Comparison of ENCODE assay signal across 27 mouse cellular contexts in the genomic region with DNA sequence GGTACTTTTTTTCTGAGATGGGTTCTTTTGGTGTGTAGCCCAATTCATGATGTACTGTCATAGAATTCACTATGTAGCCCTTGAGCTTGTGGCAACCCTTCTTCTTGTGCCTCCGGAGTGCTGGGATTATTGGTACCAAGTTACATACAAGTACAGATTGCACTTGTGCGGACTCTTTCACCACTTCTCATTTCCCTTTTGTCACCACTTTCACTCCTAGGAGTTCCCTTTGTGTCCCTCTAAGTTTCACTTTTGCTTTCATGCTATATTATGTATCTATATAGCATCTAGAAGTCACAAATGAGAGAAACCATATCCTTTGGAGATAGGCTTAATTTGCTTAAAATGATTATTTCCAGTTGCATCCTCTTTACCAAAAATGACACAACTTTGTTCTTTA. TPM values are rescaled to one million over a fixed set of nuclear protein-coding genes. Genes with fewer than 3 reads are reported as not detected.
"Had no signal": no experiment of that assay in that cellular context is flagged by ENCODE, and none has a peak within 500 bp of the region (broad histone marks: within the 10 kb centered on the region; RNA-seq: fewer than 3 reads in every experiment).

No protein-coding gene starts in this region.

- ATAC-seq: liver, postnatal 0 days; lung, postnatal 0 days; midbrain, embryonic 13.5 days; midbrain, embryonic 16.5 days had no signal

- H3K9me3 ChIP-seq: lung, embryonic 15.5 days; megakaryocyte, embryonic 14.5 days; midbrain, embryonic 13.5 days; neural tube, embryonic 13.5 days; neural tube, embryonic 15.5 days; stomach, embryonic 15.5 days had no signal

- H3K4me2 ChIP-seq: lung, embryonic 15.5 days; midbrain, embryonic 11.5 days; midbrain, embryonic 13.5 days; neural tube, embryonic 13.5 days; neural tube, embryonic 15.5 days; stomach, embryonic 15.5 days had no signal

- H3K36me3 ChIP-seq: lung, embryonic 15.5 days; midbrain, embryonic 13.5 days; neural tube, embryonic 13.5 days; neural tube, embryonic 15.5 days; stomach, embryonic 15.5 days had no signal

- H3K4me3 ChIP-seq: lung, embryonic 15.5 days; megakaryocyte, embryonic 14.5 days; midbrain, embryonic 13.5 days; myocyte; neural tube, embryonic 13.5 days; neural tube, embryonic 15.5 days; stomach, embryonic 15.5 days had no signal

- DNase-seq: liver, postnatal 0 days; lung, adult 2 months; lung, postnatal 14 days; lung, postnatal 36 days; retina, postnatal 1 day; right cerebral cortex, adult 18-20 months; right cerebral cortex, postnatal 25 days; right cerebral cortex, postnatal 4 days; spleen, adult 18-20 months; thymus, adult 2 months; thymus, postnatal 25 days; thymus, postnatal 4 days had no signal

- H3K27ac ChIP-seq: lung, embryonic 15.5 days; macrophage; midbrain, embryonic 13.5 days; neural tube, embryonic 13.5 days; neural tube, embryonic 15.5 days; stomach, embryonic 15.5 days; stomach, postnatal 0 days had no signal

- H3K4me1 ChIP-seq: lung, embryonic 15.5 days; megakaryocyte, embryonic 14.5 days; midbrain, embryonic 13.5 days; neural tube, embryonic 13.5 days; neural tube, embryonic 15.5 days; stomach, embryonic 15.5 days had no signal

- H3K9ac ChIP-seq: liver, postnatal 0 days; lung, embryonic 15.5 days; midbrain, embryonic 13.5 days; neural tube, embryonic 13.5 days; neural tube, embryonic 15.5 days; stomach, embryonic 15.5 days had no signal

- H3K27me3 ChIP-seq: lung, embryonic 15.5 days; megakaryocyte, embryonic 14.5 days; midbrain, embryonic 13.5 days; neural tube, embryonic 13.5 days; neural tube, embryonic 15.5 days; stomach, embryonic 15.5 days had no signal

RNA-seq across cellular contexts. Expression of a gene that starts 16.6 kb away (rescaled TPM):
- polyA plus RNA-seq: liver, postnatal 0 days; macrophage; small intestine, adult 2 months; testis, adult 2 months; urinary bladder, adult 2 months had no signal
